Mouse (Mus musculus) liver, postnatal 0 days (tissue): ENCODE measurements around the gene Cnnm2.
A peak's percentile ranks its signal among the peaks of the same experiment; 100 is the strongest.

Experiments
- CTCF ChIP-seq: sonication (generic); IDR thresholded peaks from 2 replicates; pipeline ENCODE4 v1.5.1; 2016; ENCODE audit warnings: antibody characterized with exemption, low read depth
- EP300 ChIP-seq: IDR thresholded peaks from 2 replicates; pipeline ENCODE4 v1.6.1; 2016; ENCODE audit warnings: antibody characterized with exemption, low read depth, mild to moderate bottlenecking

GRCm38 (mm10) chr19:46846459-46846858 is 85.1 kb downstream of the Cnnm2 start:
- TF ChIP-seq CTCF, result no peak
- peak; percentile 58; the same call in 1 of the 2 replicates for TF ChIP-seq EP300
